Mouse (Mus musculus) MEL (cell line): ENCODE data around the gene Chsy1. TPM values are rescaled to one million over a fixed set of nuclear protein-coding genes. Genes with fewer than 3 reads are reported as not detected.

Experiments
- DNase-seq: peaks from one replicate; pipeline ENCODE4 v3.0.0; 2011; ENCODE audit warnings: low read depth, low spot score
- H3K27ac ChIP-seq: 2 replicates; pipeline ENCODE4 v1.5.1; 2012; ENCODE audit warnings: low read depth, mild to moderate bottlenecking, control low read depth, low read length, moderate library complexity; ENCODE audit not compliant: control insufficient read depth
- H3K27me3 ChIP-seq, 2 experiments: fragments of 150-350 bp in 1 of 2; sonication (generic) in 1 of 2; 2 replicates each; pipeline ENCODE4 v1.6.1; 2012; ENCODE audit warnings: low read length in 2 of 2, mild to moderate bottlenecking in 2 of 2, improper control_type of control experiment in 1 of 2, moderate library complexity in 1 of 2; ENCODE audit not compliant: insufficient read depth in 2 of 2, control insufficient read depth in 1 of 2
- H3K36me3 ChIP-seq, 2 experiments: 2 replicates each; pipeline ENCODE4 v1.6.1; 2012 to 2014; ENCODE audit warnings: low read length in 2 of 2, improper control_type of control experiment in 1 of 2, inconsistent platforms in 1 of 2, mild to moderate bottlenecking in 1 of 2; ENCODE audit not compliant: insufficient read depth in 2 of 2, control insufficient read depth in 1 of 2
- H3K4me1 ChIP-seq, 2 experiments: fragments of 150-350 bp in 1 of 2; sonication (generic) in 1 of 2; 2 replicates each; pipeline ENCODE4 v1.6.1; 2012; ENCODE audit warnings: low read length in 2 of 2, improper control_type of control experiment in 1 of 2, mild to moderate bottlenecking in 1 of 2; ENCODE audit not compliant: insufficient read depth in 2 of 2, control insufficient read depth in 1 of 2
- H3K4me3 ChIP-seq, 2 experiments: fragments of 150-350 bp in 1 of 2; sonication (generic) in 1 of 2; 2 replicates each; pipeline ENCODE4 v1.5.1; 2012; ENCODE audit warnings: low read depth in 2 of 2, low read length in 2 of 2, mild to moderate bottlenecking in 2 of 2, moderate library complexity in 2 of 2, control low read depth in 1 of 2, improper control_type of control experiment in 1 of 2; ENCODE audit not compliant: control insufficient read depth in 1 of 2, insufficient read depth in 1 of 2
- H3K79me2 ChIP-seq: 2 replicates; pipeline ENCODE4 v1.6.1; 2012; ENCODE audit warnings: mild to moderate bottlenecking, low read length, moderate library complexity; ENCODE audit not compliant: control insufficient read depth, poor library complexity, insufficient read depth
- H3K9ac ChIP-seq: 2 replicates; pipeline ENCODE4 v1.6.1; 2012; ENCODE audit warnings: low read depth, mild to moderate bottlenecking, control low read depth, low read length, moderate library complexity; ENCODE audit not compliant: control insufficient read depth, poor library complexity, severe bottlenecking
- H3K9me3 ChIP-seq: fragments of 150-350 bp; sonication (generic); replicated peaks from 2 replicates; pipeline ENCODE4 v1.6.1; 2012; ENCODE audit warnings: mild to moderate bottlenecking, low read length, improper control_type of control experiment, moderate library complexity; ENCODE audit not compliant: insufficient read depth
- BHLHE40 ChIP-seq: IDR thresholded peaks from 2 replicates; pipeline ENCODE4 v1.6.1; 2012; ENCODE audit warnings: low read depth, mild to moderate bottlenecking, inconsistent platforms, low read length, improper control_type of control experiment, borderline replicate concordance
- CHD1 ChIP-seq: IDR thresholded peaks from 2 replicates; pipeline ENCODE4 v1.6.1; 2012; ENCODE audit warnings: low read depth, mild to moderate bottlenecking, inconsistent platforms, low read length, improper control_type of control experiment
- CHD2 ChIP-seq: IDR thresholded peaks from 2 replicates; pipeline ENCODE4 v1.6.1; 2011; ENCODE audit warnings: low read length, improper control_type of control experiment
- CTCF ChIP-seq, 3 experiments: IDR thresholded peaks in 2 of 3; conservative IDR thresholded peaks in 1 of 3; 2 replicates each; pipeline ENCODE4 v1.5.1; 2011 to 2012; ENCODE audit warnings: low read length in 3 of 3, low read depth in 2 of 3, mild to moderate bottlenecking in 2 of 3, improper control_type of control experiment in 1 of 3, inconsistent platforms in 1 of 3, mixed read lengths in 1 of 3, moderate library complexity in 1 of 3; ENCODE audit not compliant: control insufficient read depth in 1 of 3, insufficient read depth in 1 of 3, poor library complexity in 1 of 3, severe bottlenecking in 1 of 3
- E2F4 ChIP-seq: IDR thresholded peaks from 2 replicates; pipeline ENCODE4 v1.6.1; 2011; ENCODE audit warnings: low read depth, low read length, improper control_type of control experiment, borderline replicate concordance
- ELF1 ChIP-seq: IDR thresholded peaks from 2 replicates; pipeline ENCODE4 v1.6.1; 2014; ENCODE audit warnings: low read depth, mild to moderate bottlenecking, inconsistent platforms, low read length, improper control_type of control experiment, moderate library complexity
- JUND ChIP-seq: IDR thresholded peaks from 2 replicates; pipeline ENCODE4 v1.6.1; 2011; ENCODE audit warnings: low read depth, mild to moderate bottlenecking, improper control_type of control experiment, low read length
- KAT2A ChIP-seq: conservative IDR thresholded peaks from 2 replicates; pipeline ENCODE4 v1.6.1; 2012; ENCODE audit warnings: low read depth, low read length, improper control_type of control experiment, inconsistent platforms
- MAZ ChIP-seq: IDR thresholded peaks from 2 replicates; pipeline ENCODE4 v1.6.1; 2012; ENCODE audit warnings: low read depth, mild to moderate bottlenecking, inconsistent platforms, low read length, improper control_type of control experiment
- MXI1 ChIP-seq: IDR thresholded peaks from 2 replicates; pipeline ENCODE4 v1.6.1; 2011; ENCODE audit warnings: mild to moderate bottlenecking, low read depth, low read length, improper control_type of control experiment
- MYC ChIP-seq: IDR thresholded peaks from 2 replicates; pipeline ENCODE4 v1.6.1; 2011; ENCODE audit warnings: low read depth, mild to moderate bottlenecking, low read length, improper control_type of control experiment, moderate library complexity
- NELFE ChIP-seq: IDR thresholded peaks from 2 replicates; pipeline ENCODE4 v1.6.1; 2011; ENCODE audit warnings: low read depth, low read length, improper control_type of control experiment
- POLR2A ChIP-seq, 2 experiments: IDR thresholded peaks; 2 replicates each; pipeline ENCODE4 v1.6.1; 2011 to 2012; ENCODE audit warnings: low read length in 2 of 2, mild to moderate bottlenecking in 2 of 2, control low read depth in 1 of 2, improper control_type of control experiment in 1 of 2, low read depth in 1 of 2, moderate library complexity in 1 of 2; ENCODE audit not compliant: control insufficient read depth in 1 of 2, insufficient read depth in 1 of 2, poor library complexity in 1 of 2
- TCF12 ChIP-seq: IDR thresholded peaks from 2 replicates; pipeline ENCODE4 v1.6.1; 2014; ENCODE audit warnings: low read depth, mild to moderate bottlenecking, inconsistent platforms, low read length, improper control_type of control experiment, moderate library complexity
- UBTF ChIP-seq: IDR thresholded peaks from 2 replicates; pipeline ENCODE4 v1.6.1; 2012; ENCODE audit warnings: low read depth, mild to moderate bottlenecking, inconsistent platforms, low read length, improper control_type of control experiment, moderate library complexity, borderline replicate concordance; ENCODE audit not compliant: insufficient read depth
- ZKSCAN1 ChIP-seq: IDR thresholded peaks from 2 replicates; pipeline ENCODE4 v1.6.1; 2012; ENCODE audit warnings: low read depth, mild to moderate bottlenecking, inconsistent platforms, low read length, improper control_type of control experiment, moderate library complexity
- ZMIZ1 ChIP-seq: IDR thresholded peaks from 2 replicates; pipeline ENCODE4 v1.6.1; 2012; ENCODE audit warnings: low read depth, mild to moderate bottlenecking, inconsistent platforms, low read length, improper control_type of control experiment, moderate library complexity
- ZNF384 ChIP-seq: IDR thresholded peaks from 2 replicates; pipeline ENCODE4 v1.6.1; 2012; ENCODE audit warnings: low read depth, mild to moderate bottlenecking, inconsistent platforms, low read length, improper control_type of control experiment
- polyA plus RNA-seq, 2 experiments: library from polyadenylated mRNA; stranded (reverse) in 1 of 2; unstranded in 1 of 2; fragments of >175 nt in 1 of 2; fragments of >200 nt in 1 of 2; gene quantifications; 2 replicates each; pipeline versions ENCODE4 v1.2.1 to v1.2.4; 2012; ENCODE audit warnings: low replicate concordance in 2 of 2, low read depth in 1 of 2; ENCODE audit not compliant: insufficient read length in 2 of 2, insufficient read depth in 1 of 2, missing spikeins in 1 of 2
- total RNA-seq: library from RNA; depleted of rRNA; stranded (reverse); fragments of 300-350 nt; gene quantifications from 2 replicates; pipeline ENCODE4 v1.2.3, GENCODE M21; 2012

Chsy1 gene
- total and polyA plus RNA-seq, 3 experiments: 8.5 to 10.3 TPM; not detected in 1

GRCm38 (mm10) chr7:66180260-66180659, 70.9 kb downstream of the Chsy1 start:
- H3K79me2 ChIP-seq: no peaks in the 10 kb centered on the region
- no peaks in the 10 kb centered on the region for H3K27me3 ChIP-seq
- no peaks in the 10 kb centered on the region for H3K4me1 ChIP-seq
- H3K4me3 ChIP-seq: no peak overlapping the region
- H3K27ac ChIP-seq: no peak overlapping the region
- no peaks in the 10 kb centered on the region for H3K36me3 ChIP-seq
- no peak for DNase-seq
- H3K9ac ChIP-seq: no peak overlapping the region
- H3K9me3 ChIP-seq: no peaks in the 10 kb centered on the region
- TF ChIP-seq NELFE (no peak), ZKSCAN1 (no peak), ELF1 (no peak), KAT2A (no peak), CHD1 (no peak), POLR2A (IDR thresholded peaks at IDR 0.05; ENCODE audit: control insufficient read depth in 1 of 2, insufficient read depth in 1 of 2, low read depth in 1 of 2, low read length in 2 of 2, poor library complexity in 1 of 2) (no peak), CTCF (IDR thresholded peaks at IDR 0.05 in 2 of 3, conservative IDR thresholded peaks at IDR 0.05 in 1 of 3; ENCODE audit: control insufficient read depth in 1 of 3, insufficient read depth in 1 of 3, low read depth in 2 of 3, low read length in 3 of 3, poor library complexity in 1 of 3, severe bottlenecking in 1 of 3) (no peak), JUND (no peak), CHD2 (no peak)

- TF ChIP-seq ZMIZ1: no peak
- TF ChIP-seq E2F4: no peak
- TF ChIP-seq NELFE: no peak
- no peak for TF ChIP-seq TCF12
- TF ChIP-seq BHLHE40: no peak
- TF ChIP-seq ZNF384: no peak
- no peak for TF ChIP-seq MXI1
- TF ChIP-seq MYC: no peak
- TF ChIP-seq UBTF: no peak
- no peak for TF ChIP-seq MAZ
- TF ChIP-seq, all 39 proteins: peak for 0
- Histone ChIP-seq H3K4me1 (no peaks in the 10 kb centered on the region), H3K36me3 (no peaks in the 10 kb centered on the region), H3K27ac (no peak overlapping the region), H3K9me3 (no peaks in the 10 kb centered on the region), H3K79me2 (no peaks in the 10 kb centered on the region), H3K27me3 (no peaks in the 10 kb centered on the region), H3K9ac (no peak overlapping the region), H3K4me3 (no peak overlapping the region)
- DNase-seq: no peak
These were observed 71.5 kb downstream of the Chsy1 start for GRCm38 (mm10) chr7:66180711-66181365.
